8 mouse cellular contexts compared by ENCODE assay signal in the genomic region with DNA sequence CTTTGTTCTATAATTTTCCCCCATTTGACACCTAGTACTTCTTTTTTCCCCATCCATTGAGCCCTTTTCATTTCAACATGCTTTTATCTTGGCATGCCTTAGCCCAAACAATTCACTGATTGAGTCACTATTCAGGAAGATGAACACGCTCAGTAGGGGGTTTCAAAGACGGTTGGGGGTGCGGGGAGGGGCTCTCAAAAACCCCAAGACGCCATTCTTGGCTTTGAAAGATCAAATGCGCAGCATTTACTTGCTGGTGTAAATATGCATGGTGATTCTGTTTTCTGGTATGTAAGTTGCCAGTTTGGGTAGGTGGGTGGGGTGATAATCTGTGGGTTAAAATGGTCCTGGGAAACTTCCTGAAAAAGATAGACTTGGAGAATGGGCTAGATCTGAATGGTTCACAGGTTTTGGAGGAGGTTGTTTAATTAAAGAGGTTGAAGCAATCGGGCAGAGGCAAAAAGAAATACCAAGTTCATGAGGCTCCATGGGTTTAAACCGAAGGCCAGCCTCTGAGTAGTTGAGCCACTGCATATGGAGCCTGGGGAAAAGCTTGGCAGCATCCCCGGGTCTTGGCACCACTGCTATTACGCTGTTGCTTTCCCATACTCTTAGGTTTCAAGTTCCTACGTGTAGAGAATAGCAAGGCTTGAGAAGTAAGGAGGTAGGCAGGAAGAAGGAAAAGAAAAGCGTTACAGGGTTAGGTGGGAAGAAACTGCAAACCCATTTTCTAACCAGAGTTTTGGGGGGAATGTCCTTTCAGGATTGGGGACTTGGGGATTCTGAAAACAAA. TPM values are rescaled to one million over a fixed set of nuclear protein-coding genes. Genes with fewer than 3 reads are reported as not detected.
DNase-seq lines count a peak whose midpoint lies in the region; ATAC-seq and TF ChIP-seq lines count a peak whose summit lies in the region.

No protein-coding gene starts in this region.

- no peak for ATAC-seq in erythroblast, adult 5-6 weeks (replicated peaks; ENCODE audit: low FRiP score, poor library complexity, severe bottlenecking)
- ATAC-seq in limb, embryonic 14.5 days (ENCODE audit: low FRiP score, low read depth), result no peak
- no peak for ATAC-seq in megakaryocyte progenitor cell, adult 5-6 weeks (replicated peaks; ENCODE audit: poor library complexity)

- peaks cover 17% of the 10 kb centered on the region for H3K4me1 ChIP-seq in erythroblast, embryonic 14.5 days (ENCODE audit: control insufficient read depth)
- no peaks in the 10 kb centered on the region for H3K4me1 ChIP-seq in limb, embryonic 14.5 days (ENCODE audit: control insufficient read depth, insufficient read depth, low read length)

- 35% methylated on average over 11 of the region's 11 CpGs for WGBS in limb, embryonic 14.5 days

- H3K36me3 ChIP-seq in erythroblast, embryonic 14.5 days (ENCODE audit: control insufficient read depth), result peaks cover 8% of the 10 kb centered on the region
- H3K36me3 ChIP-seq in limb, embryonic 14.5 days (ENCODE audit: control insufficient read depth, insufficient read depth, low read length), result no peaks in the 10 kb centered on the region

- peak; percentile 1 for DNase-seq in 3134 (ENCODE audit: extremely low read depth, insufficient read length, low spot score)
- peak; percentile 37 to 45 for DNase-seq in cerebellum, adult 18-20 months
- DNase-seq in gastrocnemius, postnatal 10 days, result peak; percentile 6
- peak; percentile 28 for DNase-seq in limb, embryonic 14.5 days (ENCODE audit: low spot score)
- peak; percentile 7 for DNase-seq in right cerebral cortex, postnatal 14 days

- H3K27ac ChIP-seq in limb, embryonic 14.5 days (replicated peaks; ENCODE audit: low read depth, low read length), result no peak overlapping the region

- H3K9me3 ChIP-seq in erythroblast, embryonic 14.5 days (ENCODE audit: control insufficient read depth, low read length), result peaks cover 8% of the 10 kb centered on the region
- no peaks in the 10 kb centered on the region for H3K9me3 ChIP-seq in limb, embryonic 14.5 days (ENCODE audit: control insufficient read depth, low read length)

- H3K4me2 ChIP-seq in limb, embryonic 14.5 days (replicated peaks; ENCODE audit: low read depth, low read length, severe bottlenecking), result peak overlapping the region; percentile 61

- H3K27me3 ChIP-seq in erythroblast, embryonic 14.5 days (ENCODE audit: control insufficient read depth), result peaks cover 8% of the 10 kb centered on the region
- H3K27me3 ChIP-seq in limb, embryonic 14.5 days (ENCODE audit: control insufficient read depth, insufficient read depth, low read length), result peaks cover 4% of the 10 kb centered on the region; the same call in 1 of the 2 replicates

- TF ChIP-seq POLR2A in limb, embryonic 14.5 days (IDR thresholded peaks at IDR 0.05; ENCODE audit: borderline replicate concordance, extremely low read depth, insufficient read depth, insufficient read length), result no peak

- peak overlapping the region; percentile 12; the same call in 1 of the 2 replicates for H3K9ac ChIP-seq in limb, embryonic 14.5 days (ENCODE audit: low read depth, low read length, severe bottlenecking)

- H3K4me3 ChIP-seq in erythroblast, embryonic 14.5 days (replicated peaks), result peak overlapping the region; percentile 82
- peak overlapping the region; percentile 55 for H3K4me3 ChIP-seq in limb, embryonic 14.5 days (replicated peaks; ENCODE audit: low read length)

RNA-seq across cellular contexts. Expression of gene Fam120c, which starts 1.6 kb away (rescaled TPM):
- polyA plus RNA-seq in erythroblast, embryonic 14.5 days (2012), result 0.03 and 0.04 TPM in 2 replicates
- 0.19 and 0.42 TPM in 2 replicates for total RNA-seq in erythroblast, adult 5-6 weeks (2015; ENCODE audit: low replicate concordance)
- total RNA-seq in erythroblast, adult 5-6 weeks (2017; ENCODE audit: low replicate concordance), result 0.26 and 0.98 TPM in 2 replicates
- total RNA-seq in gastrocnemius, postnatal 10 days (2021), result 10 to 100 TPM; 19.2 to 20.9 TPM
- polyA plus RNA-seq in limb, embryonic 14.5 days (2012; rRNA removed), result 4.8 and 5.3 TPM in 2 replicates
- polyA plus RNA-seq in limb, embryonic 14.5 days (2014; fragmentation: Nextera tagmentation; extraction: Ambion mirVana), result 4.0 and 5.2 TPM in 2 replicates
- total RNA-seq in megakaryocyte progenitor cell, adult 5-6 weeks (2015), result 4.4 and 6.5 TPM in 2 replicates
- total RNA-seq in megakaryocyte progenitor cell, adult 5-6 weeks (2017), result 3.8 and 4.6 TPM in 2 replicates
